Mouse (Mus musculus) layer of hippocampus, adult 11-12 months (tissue): ENCODE data around the gene Gm10226.
"Not testable (repeated sequence)": the region's sequence is repeated elsewhere in the genome, so short reads cannot be mapped to it uniquely, and the experiment has no call there.

Experiments
- DNase-seq: peaks from one replicate; pipeline ENCODE4 v3.0.0; 2022; ENCODE audit warnings: low spot score

The Gm10226 gene

DNA sequence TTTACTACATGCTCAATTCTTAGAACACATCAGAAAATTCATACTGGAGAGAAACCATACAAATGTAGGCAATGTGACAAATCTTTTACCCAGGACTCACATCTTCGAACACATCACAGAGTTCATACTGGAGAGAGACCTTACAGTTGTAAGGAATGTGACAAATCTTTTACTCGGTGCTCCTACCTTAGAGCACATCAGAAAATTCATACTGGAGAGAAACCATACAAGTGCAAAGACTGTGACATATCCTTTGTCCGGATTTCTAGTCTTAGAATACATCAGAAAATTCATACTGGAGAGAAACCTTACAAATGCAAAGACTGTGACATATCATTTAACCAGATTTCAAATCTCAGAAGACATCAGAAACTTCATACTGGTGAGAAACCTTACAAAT is at the start of gene Gm10226:
Gene Gm10226, plus strand, starts transcription at position 301 of the 400 bp plus-strand sequence.
- no peak for DNase-seq

GRCm38 (mm10) chr17:21648791-21649190 is 42.9 kb upstream of the Gm10226 start:
- no peak for DNase-seq

DNA sequence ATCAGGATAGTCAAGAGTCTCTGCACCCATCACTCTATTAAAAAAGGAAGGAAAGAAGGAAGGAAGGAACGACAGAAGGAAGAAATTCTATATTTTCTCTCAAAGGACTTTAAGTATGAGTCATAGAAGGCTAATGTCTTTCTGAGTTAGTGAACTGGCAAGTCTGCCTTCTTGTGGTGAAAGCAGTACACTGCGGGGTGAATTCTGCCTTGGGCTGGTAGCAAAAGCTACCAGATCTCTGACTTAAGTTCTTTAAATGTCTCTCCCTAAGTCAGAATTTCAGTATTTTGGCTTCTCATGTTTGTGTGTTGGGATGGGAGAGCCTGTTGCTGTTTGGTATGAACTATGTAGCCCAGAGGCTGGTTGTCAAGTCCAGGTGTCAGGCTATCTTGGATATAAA is 41.7 kb upstream of the Gm10226 start:
- no peak for DNase-seq

DNA sequence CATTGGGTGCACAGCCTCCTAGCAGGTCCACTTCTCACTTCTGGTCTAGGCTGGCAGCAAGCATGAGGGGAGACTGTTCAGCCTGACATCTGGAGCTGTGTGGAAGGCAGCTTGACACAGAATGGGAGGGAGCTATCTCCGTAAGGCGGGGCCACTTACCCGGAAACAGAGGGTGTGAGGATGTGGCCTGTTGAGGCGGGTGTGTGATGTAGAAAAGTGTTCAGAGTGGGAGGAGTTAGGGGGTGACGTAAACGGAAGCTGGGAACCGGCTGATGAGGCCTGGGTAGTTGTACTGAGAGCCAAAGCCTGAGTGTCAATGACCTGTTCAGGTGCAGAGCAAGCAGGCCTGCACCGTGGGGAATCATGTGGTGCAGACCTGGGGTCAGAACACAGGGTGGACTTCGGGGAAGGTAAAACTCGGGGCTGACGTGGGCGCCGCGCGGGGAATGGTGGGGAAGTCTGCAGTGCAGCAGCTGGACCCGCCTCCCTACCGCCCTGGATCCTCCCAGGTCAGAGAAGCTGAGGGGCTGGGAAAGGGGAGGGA is 41.2 kb upstream of the Gm10226 start, which contains the start of gene Zfp983:
Gene Zfp983, plus strand, starts transcription at position 261 of the 544 bp plus-strand sequence.
- peak; percentile 79 for DNase-seq

DNA sequence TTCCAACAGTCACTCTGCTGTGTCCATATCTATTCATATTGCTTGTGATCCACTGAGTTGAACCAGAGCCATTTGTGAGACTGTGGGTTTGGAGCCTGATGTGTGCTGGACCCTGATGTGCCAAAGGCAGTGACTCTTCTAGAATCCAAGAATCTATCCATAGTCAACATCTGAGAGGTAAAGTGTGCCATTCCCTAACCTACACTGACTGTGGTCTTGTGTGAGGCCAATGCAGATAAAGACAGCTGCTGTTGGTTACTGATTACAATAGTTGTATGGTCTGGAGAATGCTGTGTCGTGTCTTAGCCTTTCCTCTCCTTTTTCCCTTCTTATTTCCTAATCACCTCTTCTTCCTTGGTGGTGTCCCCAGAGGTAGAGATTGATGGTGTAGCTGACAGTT is 12.8 kb upstream of the Gm10226 start:
- not testable (repeated sequence) for DNase-seq

DNA sequence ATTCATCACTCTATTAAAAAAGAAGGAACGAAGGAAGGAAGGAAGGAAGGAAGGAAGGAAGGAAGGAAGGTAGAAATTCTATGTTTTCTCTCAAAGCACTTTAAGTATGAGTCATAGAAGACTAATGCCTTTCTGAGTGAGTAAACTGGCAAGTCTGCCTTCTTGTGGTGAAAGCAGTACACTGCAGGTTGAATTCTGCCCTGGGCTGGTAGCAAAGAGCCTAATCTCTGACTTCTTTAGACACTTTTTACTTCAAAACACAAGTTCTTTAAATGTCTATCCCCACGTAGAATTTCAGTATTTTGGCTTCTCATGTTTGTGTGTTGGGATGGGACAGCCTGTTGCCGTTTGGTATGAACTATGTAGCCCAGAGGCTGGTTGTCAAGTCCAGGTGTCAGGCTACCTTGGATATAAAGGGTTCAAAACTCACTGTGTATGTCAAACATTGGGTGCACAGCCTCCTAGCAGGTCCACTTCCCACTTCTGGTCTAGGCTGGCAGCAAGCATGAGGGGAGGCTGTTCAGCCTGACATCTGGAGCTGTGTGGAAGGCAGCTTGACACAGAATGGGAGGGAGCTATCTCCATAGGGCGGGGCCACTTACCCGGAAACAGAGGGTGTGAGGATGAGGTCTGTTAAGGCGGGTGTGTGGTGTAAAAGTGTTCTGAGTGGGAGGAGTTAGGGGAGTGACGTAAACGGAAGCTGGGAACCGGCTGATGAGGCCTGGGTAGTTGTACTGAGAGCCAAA is 12.2 kb upstream of the Gm10226 start:
- peak; percentile 87 for DNase-seq

DNA sequence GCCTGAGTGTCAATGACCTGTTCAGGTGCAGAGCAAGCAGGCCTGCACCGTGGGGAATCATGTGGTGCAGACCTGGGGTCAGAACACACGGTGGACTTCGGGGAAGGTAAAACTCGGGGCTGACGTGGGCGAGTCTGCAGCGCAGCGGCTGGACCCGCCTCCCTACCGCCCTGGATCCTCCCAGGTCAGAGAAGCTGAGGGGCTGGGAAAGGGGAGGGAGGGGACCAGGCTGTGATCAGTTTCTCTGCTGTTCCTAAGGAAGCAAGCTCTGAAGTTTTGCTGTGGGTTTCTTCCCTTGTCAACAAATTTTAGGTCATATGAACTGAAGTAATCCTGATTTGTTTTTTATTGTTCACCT is 11.7 kb upstream of the Gm10226 start:
- not testable (repeated sequence) for DNase-seq

DNA sequence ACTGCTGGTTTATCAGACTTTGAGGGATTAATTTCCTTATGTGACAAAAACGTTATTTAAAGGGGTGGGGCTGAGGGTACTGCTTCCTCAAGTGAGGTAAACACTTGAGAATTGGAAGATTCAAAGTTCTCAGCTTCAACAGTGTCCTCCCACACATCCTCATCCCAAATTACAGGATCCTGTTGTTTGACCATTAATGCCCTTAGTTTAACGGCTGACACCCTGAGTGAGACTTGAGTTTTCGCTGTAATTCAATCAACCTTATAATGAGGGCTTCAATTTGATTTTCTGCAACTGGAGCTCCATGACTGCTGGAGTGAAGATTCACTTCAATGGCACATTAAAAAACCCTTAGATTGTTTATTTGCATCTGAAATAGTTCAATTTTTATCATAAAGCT is 1.7 kb downstream of the Gm10226 start:
- DNase-seq: no peak

DNA sequence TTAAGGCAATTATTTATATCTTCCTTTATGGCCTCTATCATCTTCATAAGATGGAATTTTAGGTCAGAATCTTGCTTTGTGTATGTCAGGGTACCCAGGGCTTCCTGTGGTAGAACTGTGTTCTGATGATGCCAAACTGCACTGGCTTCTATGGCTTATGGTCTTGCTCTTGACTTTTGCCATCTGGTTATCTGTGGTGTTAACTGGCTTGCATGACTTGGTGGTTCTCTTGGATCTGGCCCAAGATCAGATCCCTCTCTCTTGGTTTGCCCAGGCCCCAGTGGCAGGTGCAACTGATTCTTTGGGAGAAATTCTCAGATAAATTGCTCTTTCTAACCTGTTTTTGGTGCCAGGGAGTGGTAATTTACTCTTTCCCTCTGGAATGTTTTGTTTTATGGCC is 4.4 kb downstream of the Gm10226 start:
- DNase-seq: no peak

- DNase-seq: no peak
Observed at GRCm38 (mm10) chr17:21702281-21703240, 10.9 kb downstream of the Gm10226 start.

DNA sequence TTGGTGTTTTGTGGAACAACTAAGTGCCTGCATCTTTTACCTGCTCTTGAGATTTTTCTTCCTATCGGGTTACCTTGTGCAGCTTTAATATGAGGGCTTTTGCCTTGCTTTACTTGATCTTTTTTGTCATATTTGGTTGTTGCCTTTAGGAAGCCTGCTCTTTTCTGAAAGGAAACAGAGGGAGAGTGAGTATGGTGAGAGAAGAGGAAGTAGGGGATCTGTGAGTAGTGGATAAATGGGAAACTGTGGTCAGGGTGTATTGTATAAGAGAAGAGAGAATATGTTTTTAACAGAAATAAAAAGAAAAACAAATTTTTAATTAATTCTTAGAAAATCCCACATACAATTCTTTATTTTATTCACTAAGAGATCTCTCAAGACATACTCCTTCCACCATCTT is 11.8 kb downstream of the Gm10226 start:
- no peak for DNase-seq

- DNase-seq: peak; percentile 84
Observed at GRCm38 (mm10) chr17:21707343-21707996, 15.8 kb downstream of the Gm10226 start, which contains the start of gene Zfp760. Zfp760 (plus strand) TSS chr17:21707741.

- no peak for DNase-seq
Observed at GRCm38 (mm10) chr17:21708401-21708800, 16.7 kb downstream of the Gm10226 start.

DNA sequence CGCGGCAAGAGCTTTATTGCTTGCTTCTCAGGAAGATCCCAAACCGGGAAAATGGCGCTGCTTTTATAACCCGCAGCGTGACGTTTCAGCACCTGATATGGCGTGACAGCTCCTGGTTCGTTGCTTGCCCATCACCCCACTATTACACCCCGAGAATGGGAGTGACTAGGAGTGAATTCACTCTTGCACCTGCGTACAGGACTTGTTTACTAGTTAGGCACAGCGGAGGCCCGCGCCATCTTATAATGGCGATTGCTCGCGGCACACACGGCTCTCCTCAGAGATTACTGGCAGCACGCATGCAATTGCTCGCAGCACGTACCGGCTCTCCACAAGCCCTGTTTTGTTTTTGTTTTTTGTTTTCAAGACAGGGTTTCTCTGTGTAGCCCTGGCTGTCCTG is 38.8 kb downstream of the Gm10226 start, which contains the start of gene Zfp229:
Gene Zfp229, plus strand, starts transcription at position 301 of the 400 bp plus-strand sequence.
- not testable (repeated sequence) for DNase-seq

- no peak for DNase-seq
Observed at GRCm38 (mm10) chr17:21733049-21733448, 41.4 kb downstream of the Gm10226 start.

DNA sequence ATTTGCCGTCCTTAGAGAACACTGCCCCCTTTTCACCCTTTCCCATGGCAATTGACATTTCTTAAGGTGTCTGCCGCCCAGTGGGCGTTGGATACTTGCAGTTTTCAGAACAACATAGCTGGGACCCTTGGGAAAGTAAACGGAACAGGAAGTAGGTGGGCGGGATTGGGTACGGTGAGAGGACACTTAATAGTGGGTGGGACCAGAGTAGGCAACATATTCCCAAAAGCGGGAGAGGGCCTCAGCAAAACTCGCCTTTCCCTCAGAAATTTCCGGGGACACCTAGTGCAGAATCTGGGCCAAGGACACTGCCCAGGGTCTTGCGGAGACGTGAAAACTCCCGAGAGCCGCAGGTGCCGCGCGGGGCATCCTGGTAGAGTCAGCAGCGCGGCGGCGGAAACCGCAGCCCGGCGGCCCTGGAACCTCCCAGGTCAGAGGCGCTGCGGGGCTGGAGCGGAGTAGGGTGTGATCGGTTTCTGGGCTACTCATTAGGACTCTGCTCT is 41.9 kb downstream of the Gm10226 start:
- DNase-seq: peak; percentile 62
